Mouse (Mus musculus) forebrain, embryonic 13.5 days (tissue): Measurements from ENCODE around the gene Emc8. TPM values are rescaled to one million over a fixed set of nuclear protein-coding genes. Genes with fewer than 3 reads are reported as not detected.

Experiments used
- ATAC-seq: fragments of 200-750 bp; cut with Nextera tagmentation; 2 replicates; pipeline ENCODE4 v1.8.0; 2017
- H3K27ac ChIP-seq: fragments of 300-500 bp; sonication (generic); 2 replicates; pipeline ENCODE4 v1.5.1; 2015; ENCODE audit warnings: inconsistent platforms, mild to moderate bottlenecking, moderate library complexity
- H3K27me3 ChIP-seq: fragments of 300-500 bp; sonication (generic); 2 replicates; pipeline ENCODE4 v1.6.1; 2015; ENCODE audit warnings: mild to moderate bottlenecking, inconsistent platforms
- H3K36me3 ChIP-seq: fragments of 300-500 bp; sonication (generic); 2 replicates; pipeline ENCODE4 v1.6.1; 2015; ENCODE audit warnings: mild to moderate bottlenecking, inconsistent platforms; ENCODE audit not compliant: poor library complexity, severe bottlenecking
- H3K4me1 ChIP-seq: fragments of 300-500 bp; sonication (generic); 2 replicates; pipeline ENCODE4 v1.6.1; 2015; ENCODE audit warnings: inconsistent platforms
- H3K4me2 ChIP-seq: fragments of 300-500 bp; sonication (generic); 2 replicates; pipeline ENCODE4 v1.6.1; 2015; ENCODE audit warnings: inconsistent platforms, mild to moderate bottlenecking, moderate library complexity
- H3K4me3 ChIP-seq: fragments of 300-500 bp; sonication (generic); 2 replicates; pipeline ENCODE4 v1.5.1; 2015; ENCODE audit warnings: mild to moderate bottlenecking, inconsistent platforms
- H3K9ac ChIP-seq: fragments of 300-500 bp; sonication (generic); 2 replicates; pipeline ENCODE4 v1.6.1; 2015; ENCODE audit warnings: mild to moderate bottlenecking, inconsistent platforms
- H3K9me3 ChIP-seq: fragments of 300-500 bp; sonication (generic); replicated peaks from 2 replicates; pipeline ENCODE4 v1.6.1; 2016; ENCODE audit warnings: inconsistent platforms
- WGBS: fragments of 180-500 bp; shearing (Covaris S2); methylation state at CpG from one replicate; pipeline ENCODE4 v1.1.7; 2015; 5-methylcytosine and 5-hydroxymethylcytosine counted together
- polyA plus RNA-seq: library from polyadenylated mRNA; unstranded; fragments of >200 nt; fragmentation: Nextera tagmentation; extraction: Ambion mirVana; gene quantifications from 2 replicates; pipeline ENCODE4 v1.2.1, GENCODE M21; 2015

Gene Emc8
- polyA plus RNA-seq, 1 experiment from 2014 or later: 221 TPM

DNA sequence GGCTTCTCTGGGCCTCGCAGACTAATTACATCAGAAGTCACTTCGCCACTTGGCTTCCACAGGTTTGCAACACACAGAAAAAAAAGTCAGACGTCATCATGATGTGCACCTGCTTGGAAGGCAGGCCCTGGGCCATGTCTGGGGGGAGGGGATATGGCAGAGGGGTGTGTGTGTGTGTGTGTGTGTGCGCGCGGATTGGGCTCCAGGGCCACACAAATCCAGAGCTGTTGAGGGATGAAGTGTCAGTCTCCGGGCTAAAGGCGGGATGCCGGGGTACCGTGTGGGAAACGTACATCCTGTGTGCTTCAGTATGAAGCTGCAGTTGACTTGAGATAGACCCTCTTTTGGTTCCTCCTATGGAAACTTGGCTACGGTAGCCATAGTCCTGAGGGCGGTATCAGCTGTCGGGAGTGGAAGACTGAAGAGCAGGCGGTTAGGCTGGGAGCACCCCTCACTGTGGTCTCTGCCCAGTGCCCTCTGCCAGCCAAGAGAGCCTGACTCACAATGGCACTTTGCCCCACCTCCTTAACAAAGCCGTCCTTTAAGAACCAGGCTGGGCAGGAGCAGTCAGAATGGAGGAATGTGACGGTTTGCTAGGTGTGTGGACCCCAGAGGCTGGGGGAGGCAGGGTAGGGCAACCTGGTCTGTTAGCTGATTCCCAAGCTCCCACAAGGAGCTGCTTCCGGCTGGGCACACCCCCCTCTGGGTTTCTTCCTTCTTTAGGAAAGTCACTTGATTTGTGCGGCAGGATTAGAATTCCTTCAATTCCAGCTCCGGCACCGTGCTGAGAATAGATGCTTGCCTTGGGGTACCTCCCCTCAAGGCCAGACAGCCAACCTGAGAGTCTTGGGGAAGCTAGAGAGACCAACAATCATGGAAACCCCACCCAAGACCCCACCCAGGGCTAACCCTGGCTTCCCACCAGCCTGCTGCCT, 36.7 kb downstream of the Emc8 start:
- no peak overlapping the region for H3K4me2 ChIP-seq
- peaks cover 14% of the 10 kb centered on the region for H3K4me1 ChIP-seq
- WGBS: 74% methylated on average over 21 of the region's 21 CpGs
- no peak for ATAC-seq
- H3K36me3 ChIP-seq: no peaks in the 10 kb centered on the region
- H3K9me3 ChIP-seq: no peaks in the 10 kb centered on the region
- no peak overlapping the region for H3K27ac ChIP-seq
- no peak overlapping the region for H3K4me3 ChIP-seq
- no peak overlapping the region for H3K9ac ChIP-seq
- peaks cover 56% of the 10 kb centered on the region for H3K27me3 ChIP-seq

DNA sequence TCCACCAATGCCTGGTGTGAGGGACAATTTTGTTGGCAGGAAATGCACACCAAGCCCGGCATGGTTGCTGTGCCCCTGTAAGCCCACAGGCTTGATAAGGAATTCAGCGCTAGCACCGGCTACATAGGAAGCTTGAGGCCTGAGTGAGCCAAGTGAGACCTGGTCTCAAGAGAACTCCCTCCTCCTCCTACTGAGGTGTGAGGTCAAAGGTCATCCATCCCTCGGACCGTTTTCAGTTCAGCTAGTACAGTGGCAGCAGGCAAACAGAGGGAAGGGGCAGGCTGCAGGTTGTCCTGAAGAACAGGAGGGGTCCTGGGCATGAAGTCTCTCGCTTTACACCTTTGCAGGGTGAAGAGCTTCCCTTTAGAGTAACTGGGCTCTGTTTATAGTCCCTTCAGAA, 37.5 kb downstream of the Emc8 start:
- H3K4me1 ChIP-seq: peaks cover 14% of the 10 kb centered on the region
- no peaks in the 10 kb centered on the region for H3K9me3 ChIP-seq
- no peak overlapping the region for H3K4me2 ChIP-seq
- no peak overlapping the region for H3K27ac ChIP-seq
- H3K4me3 ChIP-seq: no peak overlapping the region
- H3K27me3 ChIP-seq: peaks cover 48% of the 10 kb centered on the region
- no peak for ATAC-seq
- no peaks in the 10 kb centered on the region for H3K36me3 ChIP-seq
- WGBS: 60% methylated on average over 6 of the region's 6 CpGs
- no peak overlapping the region for H3K9ac ChIP-seq

DNA sequence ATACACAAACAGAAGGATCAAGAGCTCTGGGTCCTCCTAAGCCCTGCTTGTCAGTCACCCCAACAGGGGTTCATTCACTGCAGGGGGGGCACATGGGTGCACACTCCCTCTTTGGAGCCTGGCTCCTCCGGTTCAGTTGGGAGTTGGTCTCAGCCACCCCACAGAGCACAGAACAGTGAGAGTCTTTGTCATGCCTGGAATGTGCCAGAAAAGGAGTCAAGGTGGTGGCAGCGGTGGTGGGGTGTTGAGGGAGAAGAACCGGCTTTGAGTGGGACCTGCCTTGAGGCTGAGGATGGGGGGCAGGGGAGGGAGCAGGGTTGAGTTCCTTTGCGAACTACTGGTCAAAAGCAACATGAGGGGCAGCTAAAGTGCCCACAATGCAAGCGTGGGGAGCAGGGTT, 38.3 kb downstream of the Emc8 start:
- no peak for ATAC-seq
- 45% methylated on average over 5 of the region's 5 CpGs for WGBS
- Histone ChIP-seq H3K27ac (no peak overlapping the region), H3K9me3 (no peaks in the 10 kb centered on the region), H3K27me3 (peaks cover 40% of the 10 kb centered on the region), H3K4me1 (peaks cover 14% of the 10 kb centered on the region), H3K9ac (no peak overlapping the region), H3K4me3 (no peak overlapping the region), H3K36me3 (no peaks in the 10 kb centered on the region), H3K4me2 (no peak overlapping the region)

DNA sequence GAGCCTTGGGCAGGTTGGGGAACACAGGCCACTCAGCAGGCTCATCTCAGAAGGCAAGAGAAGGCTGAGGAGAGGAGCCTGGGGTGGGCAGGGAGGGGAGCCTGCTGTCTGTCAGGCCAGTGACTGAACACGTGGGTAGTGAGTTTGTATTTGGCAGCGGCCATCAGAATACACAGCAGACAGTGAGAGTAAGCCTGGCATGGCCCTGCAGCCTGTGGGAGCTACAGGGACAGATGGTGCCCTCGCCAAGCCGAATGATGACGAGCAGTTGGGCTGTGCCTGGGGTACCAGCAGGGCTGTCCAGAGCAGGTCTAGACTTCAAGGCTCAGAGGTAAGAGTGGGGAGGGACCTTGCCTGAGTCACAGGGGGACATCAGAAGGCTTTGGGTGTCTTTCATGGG, 41.1 kb downstream of the Emc8 start:
- H3K4me3 ChIP-seq: no peak overlapping the region
- WGBS: 75% methylated on average over 5 of the region's 5 CpGs
- H3K36me3 ChIP-seq: no peaks in the 10 kb centered on the region
- no peak overlapping the region for H3K9ac ChIP-seq
- H3K4me2 ChIP-seq: no peak overlapping the region
- H3K4me1 ChIP-seq: no peaks in the 10 kb centered on the region
- no peak overlapping the region for H3K27ac ChIP-seq
- peak; percentile 43; the same call in 1 of the 2 replicates for ATAC-seq
- peaks cover 13% of the 10 kb centered on the region for H3K27me3 ChIP-seq
- H3K9me3 ChIP-seq: no peaks in the 10 kb centered on the region

DNA sequence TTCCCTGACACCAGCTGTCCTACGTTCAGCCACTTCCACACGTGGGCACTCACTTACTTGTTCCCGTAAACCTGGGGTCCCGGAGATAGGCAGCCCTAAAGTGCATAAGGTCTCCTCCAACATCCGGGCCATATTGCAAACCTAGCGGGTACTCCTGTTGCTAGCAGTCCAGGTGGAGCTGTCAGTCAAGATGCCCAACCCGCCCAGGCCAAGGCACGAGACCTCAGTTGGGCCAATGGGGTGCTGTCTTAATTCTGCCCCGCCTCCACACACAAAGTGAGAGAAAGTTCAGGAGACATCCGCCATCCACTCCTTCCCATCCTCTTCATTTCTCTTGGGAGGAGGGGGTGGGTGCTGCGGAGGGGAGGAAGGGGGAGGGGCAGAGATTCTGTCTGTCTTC, 41.9 kb downstream of the Emc8 start:
- WGBS: 67% methylated on average over 11 of the region's 11 CpGs
- Histone ChIP-seq H3K9me3 (no peaks in the 10 kb centered on the region), H3K4me1 (peaks cover 5% of the 10 kb centered on the region; the same call in 1 of the 2 replicates), H3K27ac (no peak overlapping the region), H3K4me3 (no peak overlapping the region), H3K4me2 (no peak overlapping the region), H3K36me3 (no peaks in the 10 kb centered on the region), H3K9ac (no peak overlapping the region), H3K27me3 (peaks cover 7% of the 10 kb centered on the region; the same call in 1 of the 2 replicates)
- ATAC-seq: no peak

DNA sequence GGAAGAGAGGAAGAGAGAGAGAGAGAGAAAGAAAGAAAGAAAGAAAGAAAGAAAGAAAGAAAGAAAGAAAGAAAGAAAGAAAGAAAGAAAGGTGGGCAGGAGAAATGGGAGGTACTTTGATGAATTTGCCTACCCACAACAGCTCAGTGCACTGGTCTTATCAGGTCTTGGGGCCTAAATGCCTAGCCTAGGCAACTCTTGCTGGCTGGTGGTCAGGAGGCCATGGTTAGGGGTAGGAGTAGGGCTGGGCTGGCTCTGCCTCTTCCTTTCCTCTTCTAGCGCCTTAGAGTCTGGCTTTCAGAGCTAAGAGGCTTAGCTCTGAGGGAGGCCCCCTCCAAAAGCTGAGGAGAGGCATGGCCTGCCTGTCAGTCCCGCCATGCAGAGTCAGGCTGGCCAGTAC, 44.8 kb downstream of the Emc8 start:
- Histone ChIP-seq H3K9ac (no peak overlapping the region), H3K36me3 (no peaks in the 10 kb centered on the region), H3K27me3 (no peaks in the 10 kb centered on the region), H3K27ac (no peak overlapping the region), H3K9me3 (no peaks in the 10 kb centered on the region), H3K4me1 (peaks cover 12% of the 10 kb centered on the region; the same call in 1 of the 2 replicates), H3K4me3 (no peak overlapping the region), H3K4me2 (no peak overlapping the region)
- no peak for ATAC-seq
- whole genome bisulfite sequencing: 24% methylated on average over 2 of the region's 2 CpGs

DNA sequence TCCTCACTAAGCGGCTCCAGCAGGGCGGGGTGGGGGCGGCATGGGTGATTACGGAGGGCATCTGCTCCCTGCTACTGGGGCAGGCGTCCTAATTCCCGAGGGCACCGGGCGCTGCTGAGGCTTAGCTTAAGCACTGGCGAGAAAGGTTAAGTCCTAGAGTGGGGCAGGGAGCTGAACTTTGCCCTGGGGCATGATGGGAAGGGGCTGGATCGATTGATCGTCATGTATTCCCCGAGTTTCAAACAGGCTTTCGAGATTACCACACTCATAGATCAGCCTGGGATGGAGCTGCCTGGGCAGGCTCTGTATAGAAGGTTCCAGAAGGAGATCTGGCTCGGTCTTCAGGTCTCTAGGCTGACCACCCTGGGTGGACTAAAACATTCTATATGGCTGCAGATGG, 46.2 kb downstream of the Emc8 start:
- WGBS: 64% methylated on average over 14 of the region's 14 CpGs
- Histone ChIP-seq H3K27ac (no peak overlapping the region), H3K9ac (0 out of 2 replicates have a peak overlapping the region, but pooled peaks have one; percentile 12), H3K4me1 (peaks cover 23% of the 10 kb centered on the region), H3K27me3 (no peaks in the 10 kb centered on the region), H3K4me3 (no peak overlapping the region), H3K4me2 (no peak overlapping the region), H3K36me3 (no peaks in the 10 kb centered on the region), H3K9me3 (no peaks in the 10 kb centered on the region)
- ATAC-seq: no peak

DNA sequence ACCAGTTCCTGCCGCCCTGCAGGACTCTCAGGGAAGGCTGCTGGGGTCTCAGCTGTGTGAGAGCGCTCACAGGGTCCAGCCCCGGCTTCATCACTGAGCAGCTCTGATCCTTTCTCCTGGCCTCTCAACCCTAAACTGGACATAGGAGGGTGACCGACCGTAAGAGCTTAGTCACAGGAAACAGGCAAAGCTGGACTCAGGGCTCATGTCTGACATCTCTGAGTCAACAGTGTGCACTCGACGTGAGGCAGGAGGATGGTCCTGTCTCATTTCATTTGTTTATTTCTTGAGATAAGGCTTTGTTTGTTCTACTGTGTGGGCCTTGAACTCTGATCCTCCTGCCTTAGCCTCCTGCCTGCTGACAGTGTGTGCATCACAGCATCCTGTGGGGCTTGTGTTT, 47.9 kb downstream of the Emc8 start:
- Histone ChIP-seq H3K27ac (no peak overlapping the region), H3K9ac (no peak overlapping the region), H3K9me3 (no peaks in the 10 kb centered on the region), H3K27me3 (no peaks in the 10 kb centered on the region), H3K4me3 (no peak overlapping the region), H3K4me2 (no peak overlapping the region), H3K36me3 (no peaks in the 10 kb centered on the region), H3K4me1 (peaks cover 32% of the 10 kb centered on the region)
- ATAC-seq: no peak
- WGBS: 61% methylated on average over 7 of the region's 7 CpGs

DNA sequence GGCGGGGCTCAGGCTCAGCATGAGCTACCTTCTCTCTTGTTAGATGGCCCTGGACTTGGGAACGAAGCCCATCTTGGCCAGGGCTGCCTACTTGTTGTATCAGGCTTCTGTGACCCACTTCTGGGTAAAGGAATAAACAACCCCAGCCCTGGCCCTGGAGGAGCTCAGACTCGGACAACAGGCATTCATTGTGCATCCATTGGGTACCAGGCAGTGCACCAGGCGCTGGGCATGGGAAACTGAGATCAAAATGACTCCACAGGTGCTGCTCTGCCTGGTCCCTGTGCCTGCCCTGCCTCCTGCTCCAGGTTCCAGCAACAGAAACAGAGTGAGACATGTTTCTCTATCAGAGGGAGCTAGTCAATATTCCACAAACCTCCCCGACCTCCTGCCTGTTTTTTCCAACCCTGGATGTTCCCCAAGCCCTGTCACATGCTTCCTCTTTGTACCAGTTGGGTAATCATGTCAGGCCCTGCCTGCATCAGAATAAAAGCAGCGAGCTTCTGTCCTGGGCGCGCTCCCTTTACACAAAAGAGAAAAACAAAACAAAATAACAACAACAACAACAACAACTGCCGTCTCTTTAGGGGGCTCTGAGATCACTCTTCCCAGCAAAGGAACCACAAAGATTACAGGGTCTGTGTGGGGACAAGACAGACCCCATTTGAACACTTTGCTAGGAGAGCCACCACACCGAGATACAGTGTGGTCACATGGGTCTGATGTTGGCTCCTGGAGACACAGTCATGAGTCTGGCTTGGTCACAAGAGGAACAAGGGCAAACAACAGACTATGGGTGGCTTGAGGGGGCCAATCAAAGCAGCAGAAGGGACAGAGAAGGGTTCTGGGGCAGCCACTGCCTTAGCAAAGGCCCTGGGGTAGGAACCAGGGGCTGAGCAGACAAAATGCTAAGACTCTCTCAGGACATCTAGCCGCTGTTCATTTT, 48.9 kb downstream of the Emc8 start:
- Histone ChIP-seq H3K4me3 (no peak overlapping the region), H3K27me3 (no peaks in the 10 kb centered on the region), H3K27ac (no peak overlapping the region), H3K4me2 (no peak overlapping the region), H3K4me1 (peaks cover 32% of the 10 kb centered on the region), H3K9ac (no peak overlapping the region), H3K9me3 (no peaks in the 10 kb centered on the region), H3K36me3 (no peaks in the 10 kb centered on the region)
- 67% methylated on average over 11 of the region's 11 CpGs for WGBS
- no peak for ATAC-seq

DNA sequence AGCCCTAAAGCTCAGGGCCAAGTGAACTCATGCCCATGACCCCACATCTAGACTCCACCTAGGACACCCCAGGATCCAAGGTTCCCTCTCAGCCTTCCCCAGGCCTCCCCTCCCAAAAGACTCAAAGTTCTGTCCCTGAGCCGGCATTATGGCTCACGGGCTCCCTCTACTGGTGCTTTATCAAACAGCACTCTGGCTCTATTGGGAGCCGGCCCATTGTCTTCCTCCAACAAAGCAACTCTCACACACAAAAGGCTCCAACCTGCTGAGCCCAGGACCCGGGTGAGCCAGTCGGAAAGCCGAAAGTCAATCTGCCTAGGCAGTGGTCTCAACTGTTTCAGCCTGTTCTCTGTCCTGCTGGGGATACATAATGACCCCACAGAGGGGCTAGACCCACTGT, 50.3 kb downstream of the Emc8 start:
- Histone ChIP-seq H3K9ac (peak overlapping the region; percentile 50; the same call in 1 of the 2 replicates), H3K4me1 (peaks cover 32% of the 10 kb centered on the region), H3K27me3 (0 out of 2 replicates have a peak, but pooled peaks cover 6% of the 10 kb centered on the region), H3K4me2 (0 out of 2 replicates have a peak overlapping the region, but pooled peaks have one; percentile 18), H3K36me3 (no peaks in the 10 kb centered on the region), H3K9me3 (no peaks in the 10 kb centered on the region), H3K4me3 (no peak overlapping the region), H3K27ac (no peak overlapping the region)
- ATAC-seq: peak; percentile 57
- 2% methylated on average over 6 of the region's 6 CpGs for WGBS

DNA sequence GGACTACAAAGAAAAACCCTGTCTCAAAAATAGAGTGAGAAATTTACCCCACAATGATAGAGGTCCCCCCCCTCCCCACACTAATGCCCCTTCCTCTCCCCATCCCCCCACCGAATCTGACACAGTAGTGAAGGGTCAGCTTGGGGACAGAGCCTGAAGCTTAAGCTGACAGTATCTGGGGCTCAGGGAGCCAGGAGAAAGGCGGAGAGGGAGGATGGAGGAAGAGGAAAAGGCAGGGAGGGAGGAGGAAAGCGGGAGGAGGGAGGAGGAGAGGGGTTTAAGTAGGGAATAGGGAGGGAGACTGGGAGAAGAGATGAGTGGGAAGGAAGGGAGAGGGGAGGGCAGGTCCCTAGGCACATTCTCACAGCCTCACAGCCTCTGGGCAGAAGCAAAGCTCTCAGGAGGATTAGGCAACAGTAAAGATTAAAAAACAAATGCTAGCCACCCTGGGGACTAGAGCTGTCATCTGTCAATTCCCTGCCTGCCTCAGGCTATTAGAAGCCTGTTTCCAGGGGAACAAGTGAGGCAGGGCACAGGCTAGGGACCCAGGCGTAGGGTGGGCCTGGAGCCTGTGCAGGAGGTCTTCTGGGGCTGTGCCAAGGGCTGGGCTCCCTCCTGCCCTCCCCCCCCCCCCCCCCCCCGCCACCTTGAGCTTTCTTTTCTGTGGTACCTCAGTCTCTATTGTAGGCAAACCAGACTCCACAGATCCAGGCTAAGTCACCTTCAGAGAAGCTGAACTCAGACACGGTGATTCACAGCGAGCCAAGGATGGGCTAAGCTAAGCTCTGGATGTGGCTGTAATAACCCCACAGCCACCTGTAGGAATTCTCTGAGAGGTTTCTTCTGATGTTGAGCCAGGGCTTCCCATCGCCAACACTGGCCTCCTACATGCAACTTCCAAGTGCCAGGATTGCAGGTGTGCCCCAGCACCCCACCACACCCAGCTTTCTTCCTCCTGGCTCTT, 51.4 kb downstream of the Emc8 start:
- Histone ChIP-seq H3K9ac (no peak overlapping the region), H3K4me2 (no peak overlapping the region), H3K27me3 (0 out of 2 replicates have a peak, but pooled peaks cover 6% of the 10 kb centered on the region), H3K36me3 (no peaks in the 10 kb centered on the region), H3K9me3 (no peaks in the 10 kb centered on the region), H3K27ac (peak overlapping the region; percentile 73), H3K4me1 (peaks cover 31% of the 10 kb centered on the region), H3K4me3 (no peak overlapping the region)
- WGBS: 6% methylated on average over 7 of the region's 8 CpGs
- ATAC-seq: peak; percentile 69; the same call in 1 of the 2 replicates
